In genomic region chr16:16879025-16879424, GRCm38 (mm10) we compare ENCODE assay signal across 32 mouse cellular contexts. TPM values are rescaled to one million over a fixed set of nuclear protein-coding genes. Genes with fewer than 3 reads are reported as not detected.
"Had no signal": no experiment of that assay in that cellular context is flagged by ENCODE, and none has a peak within 500 bp of the region (broad histone marks: within the 10 kb centered on the region; RNA-seq: fewer than 3 reads in every experiment).

No protein-coding gene starts in this region.

- H3K27ac ChIP-seq: embryonic facial prominence, embryonic 12.5 days; embryonic facial prominence, embryonic 13.5 days; embryonic facial prominence, embryonic 15.5 days; forebrain, embryonic 10.5 days; forebrain, embryonic 12.5 days; forebrain, embryonic 13.5 days; forebrain, embryonic 15.5 days; gastrocnemius, adult 2 months; heart, adult 2 months had no signal

- H3K4me3 ChIP-seq: embryonic facial prominence, embryonic 12.5 days; embryonic facial prominence, embryonic 13.5 days; embryonic facial prominence, embryonic 15.5 days; erythroblast, embryonic 14.5 days; forebrain, embryonic 10.5 days; forebrain, embryonic 12.5 days; forebrain, embryonic 13.5 days; forebrain, embryonic 15.5 days; gastrocnemius, adult 2 months; heart, adult 2 months had no signal

- H3K4me1 ChIP-seq: embryonic facial prominence, embryonic 12.5 days; embryonic facial prominence, embryonic 13.5 days; embryonic facial prominence, embryonic 15.5 days; forebrain, embryonic 10.5 days; forebrain, embryonic 12.5 days; forebrain, embryonic 13.5 days; forebrain, embryonic 15.5 days had no signal

- H3K27me3 ChIP-seq: embryonic facial prominence, embryonic 12.5 days; embryonic facial prominence, embryonic 13.5 days; embryonic facial prominence, embryonic 15.5 days; forebrain, embryonic 12.5 days; forebrain, embryonic 13.5 days; forebrain, embryonic 15.5 days had no signal

- H3K4me2 ChIP-seq: embryonic facial prominence, embryonic 12.5 days; embryonic facial prominence, embryonic 13.5 days; embryonic facial prominence, embryonic 15.5 days; forebrain, embryonic 12.5 days; forebrain, embryonic 13.5 days; forebrain, embryonic 15.5 days had no signal

- DNase-seq: cerebellum, adult 2 months; cerebellum, adult 8-10 months; cerebellum, adult 9-10 months; cerebellum, adult 9-11 months; cerebellum, postnatal 10 days; cerebellum, postnatal 14 days; cerebellum, postnatal 25 days; cerebellum, postnatal 36 days; embryo, embryonic 11 days; forebrain, postnatal 0 days; gastrocnemius, adult 2 months; gastrocnemius, postnatal 10 days; gastrocnemius, postnatal 14 days; gastrocnemius, postnatal 25 days; gastrocnemius, postnatal 36 days; heart, adult 11 months; heart, adult 18-20 months; heart, adult 2 months had no signal

- ATAC-seq: forebrain, embryonic 13.5 days; forebrain, embryonic 14.5 days; forebrain, embryonic 15.5 days; forebrain, embryonic 16.5 days; forebrain, postnatal 0 days had no signal

- H3K9me3 ChIP-seq: embryonic facial prominence, embryonic 15.5 days; forebrain, embryonic 15.5 days had no signal

- H3K9ac ChIP-seq: embryonic facial prominence, embryonic 12.5 days; embryonic facial prominence, embryonic 13.5 days; embryonic facial prominence, embryonic 15.5 days; forebrain, embryonic 12.5 days; forebrain, embryonic 13.5 days; forebrain, embryonic 15.5 days; forebrain, postnatal 0 days had no signal

RNA-seq across cellular contexts. Expression of gene Vpreb1, which starts 8.4 kb away (rescaled TPM):
- polyA plus RNA-seq: cerebellum, adult 2 months; heart, adult 2 months had no signal

RNA-seq across cellular contexts. Expression of gene Igll1, which starts 15.2 kb away (rescaled TPM):
- polyA plus RNA-seq: cerebellum, adult 2 months; cortical plate, adult 2 months; embryonic facial prominence, embryonic 11.5 days; embryonic facial prominence, embryonic 12.5 days; embryonic facial prominence, embryonic 13.5 days; erythroblast, embryonic 14.5 days; forebrain, embryonic 11.5 days; forebrain, embryonic 14.5 days; forebrain, embryonic 15.5 days; forebrain, postnatal 0 days; frontal cortex, adult 2 months; heart, adult 2 months had no signal

RNA-seq across cellular contexts. Expression of gene Spag6l, which starts 49.8 kb away (rescaled TPM):
- polyA plus RNA-seq: erythroblast, embryonic 14.5 days had no signal
